Mouse (Mus musculus) adrenal gland, adult 2 months (tissue): ENCODE data around the gene Rhbdf2. TPM values are rescaled to one million over a fixed set of nuclear protein-coding genes. Genes with fewer than 3 reads are reported as not detected.
"Not testable (repeated sequence)": the region's sequence is repeated elsewhere in the genome, so short reads cannot be mapped to it uniquely, and the experiment has no call there.

Experiments
- DNase-seq: peaks from one replicate; pipeline ENCODE4 v3.0.0; 2021
- polyA plus RNA-seq: library from polyadenylated mRNA; depleted of rRNA; stranded (reverse); fragments of >200 nt; gene quantifications from 2 replicates; pipeline ENCODE4 v1.2.3, GENCODE M21; 2012
- total RNA-seq, 2 experiments: library from RNA; stranded (reverse); gene quantifications; 2 replicates each; pipeline ENCODE4 v1.2.3; 2021

The Rhbdf2 gene
- total and polyA plus RNA-seq, 3 experiments = 8.2 to 56.8 (median 22.7) TPM

DNA sequence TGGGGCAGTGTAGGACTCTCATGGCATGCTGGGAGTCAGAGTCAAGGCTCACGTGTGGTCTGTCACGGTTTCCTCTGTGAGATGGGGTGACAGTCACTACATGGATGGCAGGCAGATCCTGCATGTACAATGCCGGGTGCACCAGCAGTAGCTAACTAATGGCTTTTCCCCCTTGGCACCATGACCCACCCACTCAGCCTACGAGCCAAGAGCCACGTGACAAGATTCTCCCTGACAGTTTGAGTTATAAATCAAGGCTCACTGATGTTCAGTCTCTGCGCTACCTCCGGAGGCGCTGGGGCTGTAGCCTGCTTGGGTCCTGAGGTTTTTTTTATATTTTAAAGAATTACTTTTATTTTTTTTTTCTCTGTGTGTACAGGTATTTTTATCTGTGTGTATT, 7.3 kb downstream of the Rhbdf2 start:
- no peak for DNase-seq

DNA sequence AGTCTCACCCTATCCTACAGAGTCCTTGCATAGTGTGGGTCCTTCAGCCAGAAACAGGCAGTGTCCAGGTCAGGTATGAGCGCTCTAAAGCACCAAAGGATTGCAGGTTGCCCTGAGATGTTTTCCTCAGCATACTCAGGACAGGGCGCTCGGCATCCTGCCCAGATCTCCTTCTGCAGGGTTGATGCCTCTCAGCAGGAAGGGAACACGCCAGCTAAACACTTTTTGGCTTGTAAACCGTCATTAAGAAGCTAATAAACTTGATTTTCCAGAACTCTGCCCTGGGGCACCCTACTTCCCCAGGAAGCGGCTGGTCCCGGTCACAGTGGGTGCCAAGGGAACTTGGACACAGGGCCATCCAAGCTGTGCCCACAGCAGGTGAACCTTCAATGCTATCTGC, 7.7 kb downstream of the Rhbdf2 start:
- no peak for DNase-seq

DNA sequence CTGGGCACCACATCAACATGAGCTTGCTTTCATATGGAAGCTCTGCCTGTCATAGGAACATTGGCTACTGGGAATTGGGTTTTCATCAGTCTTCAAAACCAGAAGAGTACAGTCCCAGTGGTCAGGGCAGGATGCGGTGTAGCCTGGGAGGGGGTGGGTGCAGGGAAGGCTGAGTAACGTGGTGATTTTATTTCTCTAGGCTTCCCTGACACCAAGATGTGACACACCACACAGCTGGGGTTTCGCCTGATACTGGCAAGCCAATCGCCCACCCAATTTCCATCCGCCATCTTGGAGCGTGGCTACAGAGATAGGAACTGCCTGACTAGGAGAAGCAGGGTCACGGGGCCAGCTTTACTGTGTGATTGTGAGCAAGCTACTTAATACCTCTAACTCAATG, 8.2 kb downstream of the Rhbdf2 start:
- no peak for DNase-seq

DNA sequence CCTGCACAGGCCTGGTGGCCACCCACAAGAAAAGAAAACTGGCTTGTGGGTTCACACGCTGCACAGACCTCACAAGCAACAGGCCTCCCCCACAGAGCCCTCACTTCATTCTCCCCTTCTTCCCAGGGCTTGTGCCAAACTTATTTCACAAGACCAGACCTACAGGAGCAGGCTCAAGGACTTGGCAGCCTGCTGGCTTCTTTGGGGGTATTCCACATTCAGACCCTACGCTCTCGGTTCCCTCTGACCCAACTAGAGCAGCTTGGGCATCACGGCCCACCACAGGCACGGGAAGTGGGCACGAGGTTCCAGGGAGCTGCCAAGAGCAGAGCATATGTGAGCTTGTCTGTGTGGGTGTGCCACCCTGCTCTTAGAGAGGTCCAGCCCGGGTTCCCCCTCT, 9.2 kb downstream of the Rhbdf2 start:
- DNase-seq = peak; percentile 57

DNA sequence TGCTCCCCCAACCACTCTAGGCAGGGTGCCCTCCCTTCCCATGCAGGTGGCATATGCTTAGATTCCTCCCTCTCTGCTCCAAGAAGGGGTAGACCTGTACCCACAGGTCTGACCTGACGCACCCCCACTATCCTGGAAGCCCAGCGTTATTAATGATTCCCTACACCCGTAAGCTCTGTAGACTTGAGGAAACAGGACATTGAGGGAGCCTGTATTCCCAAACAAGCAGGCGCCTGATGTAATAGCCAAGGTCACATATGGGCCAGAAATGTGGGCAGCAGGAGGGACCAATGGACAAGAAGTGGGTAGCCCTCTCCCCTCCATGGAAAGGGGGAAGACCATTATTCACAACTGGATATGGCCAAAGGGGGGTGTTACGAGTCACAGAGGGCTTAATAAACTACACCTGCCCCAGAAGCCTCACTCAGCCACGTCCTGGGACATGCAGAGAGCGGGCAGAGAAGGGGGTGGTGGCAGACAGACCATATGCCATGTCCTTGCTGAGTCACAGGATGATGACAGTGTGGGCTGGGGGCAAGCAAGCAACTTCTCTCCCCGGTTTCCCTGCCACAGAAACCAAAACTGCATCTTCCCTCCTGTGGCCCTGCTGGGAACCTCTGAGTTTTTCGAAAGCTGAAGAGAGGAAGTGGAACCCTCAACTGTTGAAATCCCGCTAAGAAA, 10.2 kb downstream of the Rhbdf2 start:
- peak; percentile 50 for DNase-seq

DNA sequence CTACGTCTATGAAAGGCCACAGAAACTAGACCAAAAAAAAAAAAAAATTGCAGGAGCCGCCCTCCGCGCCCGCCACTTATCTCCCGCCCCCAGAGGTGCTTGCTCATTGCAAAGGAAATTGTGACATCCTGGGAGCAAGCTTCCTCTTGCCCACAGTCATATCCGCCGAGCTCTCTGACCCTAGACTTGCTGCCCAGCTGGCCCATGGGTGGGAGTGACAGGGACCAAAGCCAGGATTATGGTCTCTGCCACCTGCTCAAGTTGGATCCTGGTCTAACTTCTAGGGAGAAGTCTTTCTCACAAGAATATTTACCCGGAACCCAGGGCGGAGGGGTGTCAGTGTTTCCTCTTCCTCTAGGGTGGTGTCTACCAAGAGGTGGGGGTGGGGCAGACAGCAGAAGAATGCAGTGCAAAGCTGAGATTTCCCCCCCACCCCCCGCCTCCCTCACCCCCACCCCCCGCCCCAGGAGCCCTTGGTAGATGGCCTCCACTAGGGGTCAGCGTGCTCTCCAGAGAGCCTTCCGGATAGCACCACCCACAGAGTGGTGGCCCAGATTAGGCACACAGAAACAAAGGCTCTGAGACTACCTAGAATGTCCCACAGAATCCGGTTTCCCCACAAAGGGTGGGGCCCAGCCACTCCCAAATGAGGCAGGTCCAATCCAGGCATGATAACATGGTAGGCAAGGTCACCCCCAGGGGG, 10.9 kb downstream of the Rhbdf2 start:
- DNase-seq = peak; percentile 62

DNA sequence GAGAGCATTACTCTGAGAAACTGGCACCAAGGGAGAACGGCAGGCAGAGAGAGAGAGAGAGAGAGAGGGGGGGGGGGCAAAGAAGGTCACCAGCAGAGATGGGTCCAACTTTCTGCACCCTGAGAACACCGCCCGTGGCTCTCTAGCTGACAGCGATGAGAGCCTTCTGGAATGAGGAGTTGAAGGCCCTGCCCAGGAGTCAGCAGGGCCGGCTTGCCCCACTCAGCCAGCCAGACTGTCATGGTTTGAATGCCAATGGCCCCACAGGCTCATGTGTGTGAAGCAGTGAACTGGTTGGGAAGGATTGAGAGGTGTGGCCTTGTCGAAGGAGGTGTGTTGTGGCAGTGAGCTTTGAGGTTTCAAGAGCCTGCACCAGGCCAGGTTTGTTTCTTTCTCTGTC, 13.6 kb downstream of the Rhbdf2 start:
- DNase-seq = no peak

DNA sequence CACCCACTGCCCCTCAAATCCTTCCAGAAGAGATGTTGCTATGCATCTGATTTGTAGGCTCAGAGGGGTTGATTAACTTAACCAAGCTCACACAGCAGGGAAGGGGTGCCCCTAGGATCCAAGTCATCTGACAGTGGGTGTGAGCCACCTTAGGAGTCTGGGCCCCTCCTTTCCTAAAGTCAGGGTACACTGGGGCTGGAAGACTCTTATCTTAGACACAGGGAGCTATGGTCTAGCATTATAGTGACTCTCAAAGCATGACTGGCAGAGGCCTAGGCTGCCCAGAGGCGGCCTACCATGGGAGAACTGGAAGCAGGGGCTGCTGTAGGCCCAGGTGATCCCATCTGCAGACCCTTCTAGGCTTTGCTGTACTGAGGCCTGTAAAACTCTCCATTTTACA, 14.3 kb downstream of the Rhbdf2 start:
- DNase-seq = no peak

DNA sequence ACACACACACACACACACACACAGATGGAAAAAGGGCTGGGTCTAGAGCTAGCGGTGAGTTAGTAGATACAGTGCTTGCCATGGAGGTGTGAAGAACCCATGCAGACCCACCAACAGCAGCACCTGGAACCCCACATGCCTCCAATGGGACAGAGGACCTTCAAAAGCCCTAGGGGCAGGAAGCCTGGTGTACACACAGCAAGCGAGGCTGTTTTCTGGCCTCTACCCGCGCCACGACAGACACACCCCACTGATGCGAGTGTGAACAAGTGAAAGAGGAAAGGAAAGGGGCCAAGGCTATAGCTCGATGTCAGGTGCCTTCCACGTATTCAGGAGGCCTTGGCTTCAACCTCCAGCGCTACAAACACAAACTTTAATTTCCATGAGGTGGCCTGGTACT, 14.9 kb downstream of the Rhbdf2 start:
- DNase-seq = no peak

DNA sequence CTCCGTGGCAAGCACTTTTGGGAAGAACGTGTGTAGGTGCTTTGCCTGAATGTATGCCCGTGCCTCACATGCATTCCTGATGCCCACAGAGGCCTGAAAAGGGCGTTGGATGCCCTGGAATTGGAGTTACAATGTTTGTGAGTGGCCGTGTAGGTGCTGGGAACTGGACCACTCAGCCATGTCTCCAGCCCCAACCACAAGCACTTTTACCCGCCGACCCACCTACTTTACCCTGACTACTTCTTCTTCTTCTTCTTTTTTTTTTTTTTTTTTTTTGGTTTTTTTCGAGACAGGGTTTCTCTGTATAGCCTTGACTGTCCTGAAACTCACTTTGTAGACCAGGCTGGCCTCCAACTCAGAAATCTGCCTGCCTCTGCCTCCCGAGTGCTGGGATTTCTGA, 15.7 kb downstream of the Rhbdf2 start:
- DNase-seq = not testable (repeated sequence)

DNA sequence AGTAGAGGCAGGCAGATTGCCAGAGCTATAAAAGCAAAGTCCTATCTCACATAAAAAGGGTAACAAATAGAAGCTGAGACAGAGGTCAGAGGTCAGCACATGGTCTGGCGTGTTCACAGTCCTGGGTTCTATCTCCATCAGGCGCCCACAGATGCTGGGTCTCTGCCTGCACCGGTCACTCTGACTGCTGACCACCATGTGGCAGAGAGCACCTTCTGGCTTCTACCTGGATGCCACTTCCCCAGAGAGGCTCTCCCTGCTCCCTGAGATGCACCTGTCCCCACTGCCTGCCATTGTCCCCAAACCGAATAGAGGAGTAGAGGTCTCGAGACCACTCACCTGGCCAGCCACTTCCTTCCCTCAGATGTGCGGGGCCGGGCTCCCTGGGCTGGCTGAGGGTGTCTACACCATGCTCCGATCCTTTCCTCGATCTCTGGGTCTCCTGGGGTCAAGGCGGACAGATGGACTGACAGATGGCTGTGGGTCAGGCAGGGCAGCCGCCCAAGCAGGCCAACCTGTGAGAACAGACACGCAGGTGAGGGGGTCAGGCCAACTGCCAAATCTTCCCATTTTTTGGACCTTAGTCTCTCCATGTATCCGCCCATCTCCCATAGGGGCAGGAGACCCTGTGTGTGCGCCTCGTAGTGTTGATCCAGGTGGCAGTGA, 16.7 kb downstream of the Rhbdf2 start:
- DNase-seq = no peak

DNA sequence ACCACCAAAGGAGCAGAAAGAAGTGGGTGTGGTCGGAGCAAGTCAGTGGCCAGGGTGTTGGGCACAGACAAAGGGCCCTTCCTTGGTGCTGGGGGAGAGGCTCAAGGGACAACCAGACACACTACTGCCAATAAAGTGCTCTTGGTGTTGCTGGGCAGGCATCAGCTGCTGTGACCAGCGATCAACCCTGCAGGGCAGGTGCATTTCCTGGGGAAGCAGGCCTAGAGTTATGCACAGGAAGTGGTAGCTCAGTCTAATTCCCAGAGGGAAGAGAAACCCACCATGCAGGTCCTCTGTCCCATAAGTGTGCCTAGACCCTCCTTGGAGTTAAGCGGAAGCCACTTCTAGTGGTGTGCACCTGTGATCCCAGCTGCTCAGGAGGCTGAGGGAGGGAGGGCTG, 19.1 kb downstream of the Rhbdf2 start:
- DNase-seq = no peak

DNA sequence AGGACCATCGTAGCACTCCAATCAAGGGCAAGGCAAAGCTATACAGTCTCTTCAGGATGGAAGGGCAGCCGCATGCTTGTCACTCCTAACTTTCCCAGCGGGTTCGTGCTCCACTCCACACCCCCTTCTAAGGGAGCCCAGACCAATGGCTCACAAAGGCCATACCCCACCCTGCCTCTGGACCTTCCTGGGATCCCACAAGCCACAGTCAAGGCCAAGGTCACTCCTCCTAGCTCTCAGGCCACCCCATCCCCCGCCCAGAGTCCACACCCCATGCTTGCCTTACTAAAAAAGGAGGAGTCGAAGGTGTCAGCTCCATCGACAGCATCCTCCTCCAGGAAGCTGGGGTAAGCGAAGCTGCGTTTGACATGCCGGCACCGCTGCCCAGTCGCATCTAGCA, 22.7 kb downstream of the Rhbdf2 start:
- peak; percentile 43 for DNase-seq

DNA sequence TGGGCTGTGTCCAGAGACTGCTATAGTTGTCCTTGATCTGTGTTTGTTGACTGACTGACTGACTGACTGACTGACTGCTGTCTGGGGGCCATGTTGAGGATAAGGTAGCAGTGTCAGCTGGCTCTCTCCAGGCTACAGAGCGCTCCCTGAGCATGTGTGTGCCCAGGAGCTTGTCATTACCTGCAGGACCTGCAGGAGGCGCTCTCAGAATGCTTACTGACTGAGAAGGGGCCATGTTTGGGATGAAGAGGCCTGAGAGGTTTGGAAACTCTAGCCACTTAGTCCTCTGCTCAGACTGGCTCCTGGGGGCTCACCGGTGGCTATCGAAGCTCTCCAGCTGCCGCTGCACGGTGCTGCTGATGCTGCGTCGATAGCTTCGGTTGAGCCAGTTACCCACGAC, 23.5 kb downstream of the Rhbdf2 start:
- DNase-seq = no peak

DNA sequence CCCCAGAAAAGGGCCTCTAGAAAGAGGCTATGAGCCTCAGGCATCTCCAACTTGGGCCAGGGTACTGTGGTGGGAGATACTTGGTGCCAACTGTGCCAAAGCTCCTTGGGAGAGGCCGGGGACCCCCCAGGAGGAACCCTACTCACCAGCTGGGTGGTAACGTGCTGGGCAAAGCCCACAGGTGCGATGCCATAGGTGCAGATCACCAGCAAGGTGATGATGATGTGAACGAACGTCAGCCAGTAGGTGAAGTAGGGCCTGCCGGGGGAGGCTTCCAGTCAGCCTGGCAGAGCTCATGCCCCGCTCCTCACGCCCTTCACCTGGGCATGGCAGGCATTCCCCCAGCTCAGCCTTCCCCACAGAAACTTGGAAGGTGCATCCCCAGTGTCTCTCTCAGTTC, 24.8 kb downstream of the Rhbdf2 start:
- DNase-seq = no peak

DNA sequence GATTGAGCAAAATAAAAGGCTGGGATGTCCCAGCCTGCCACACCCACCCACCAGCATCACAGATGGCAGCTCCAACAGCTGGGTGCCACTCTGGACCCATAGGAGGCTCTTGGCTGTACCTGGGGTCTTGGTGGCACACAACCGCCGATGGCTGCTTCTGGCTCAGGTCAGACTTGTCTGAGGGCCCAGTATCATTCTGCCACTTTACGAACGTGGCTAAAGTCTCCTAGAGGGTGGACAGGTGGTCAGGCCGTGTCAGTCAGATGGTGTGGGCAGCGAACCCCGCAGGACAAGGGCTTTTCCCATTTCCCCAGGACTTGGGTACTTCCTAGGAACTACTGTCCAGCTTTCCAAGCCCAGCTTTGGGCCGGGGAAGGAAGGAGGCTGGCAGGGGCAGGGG, 25.7 kb downstream of the Rhbdf2 start:
- no peak for DNase-seq

DNA sequence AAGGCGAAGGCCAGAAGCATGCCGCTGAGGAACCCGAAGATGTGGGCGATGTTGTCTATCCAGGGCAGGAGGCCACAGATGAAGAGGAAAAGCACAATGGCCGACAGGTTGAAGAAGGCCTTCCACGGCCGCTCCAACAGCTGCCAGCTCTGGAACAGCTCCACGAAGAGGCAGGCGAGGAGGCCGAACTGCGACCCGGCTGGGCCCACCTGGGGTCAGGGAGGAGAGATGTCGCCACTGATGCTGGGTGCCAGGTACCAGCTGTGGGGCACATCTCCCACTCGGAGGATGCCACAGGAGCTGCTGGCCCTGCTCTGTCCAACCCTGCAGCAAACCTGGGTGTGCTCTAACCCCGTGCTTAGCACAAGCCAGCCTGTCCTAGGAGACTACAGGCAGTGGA, 27.6 kb downstream of the Rhbdf2 start:
- no peak for DNase-seq

DNA sequence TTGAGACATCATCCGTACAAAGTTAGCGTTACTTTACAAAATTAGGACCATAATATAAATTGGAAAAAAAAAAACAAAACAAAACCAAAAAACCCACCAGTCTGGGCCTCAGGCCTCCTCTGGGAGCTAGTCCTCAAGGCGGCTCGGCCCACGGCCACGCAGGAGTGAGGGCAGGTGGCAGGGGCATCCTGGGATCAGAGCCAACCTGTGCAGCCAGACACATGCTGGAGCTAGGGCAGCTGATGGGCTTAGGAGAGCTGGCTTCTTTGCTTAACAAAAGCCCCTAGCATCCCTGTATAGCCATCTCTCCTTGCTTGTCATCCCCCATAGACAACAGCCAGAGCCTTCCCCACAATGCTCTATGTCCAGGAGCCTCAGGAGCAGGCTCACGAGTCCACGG, 28.6 kb downstream of the Rhbdf2 start:
- no peak for DNase-seq

DNA sequence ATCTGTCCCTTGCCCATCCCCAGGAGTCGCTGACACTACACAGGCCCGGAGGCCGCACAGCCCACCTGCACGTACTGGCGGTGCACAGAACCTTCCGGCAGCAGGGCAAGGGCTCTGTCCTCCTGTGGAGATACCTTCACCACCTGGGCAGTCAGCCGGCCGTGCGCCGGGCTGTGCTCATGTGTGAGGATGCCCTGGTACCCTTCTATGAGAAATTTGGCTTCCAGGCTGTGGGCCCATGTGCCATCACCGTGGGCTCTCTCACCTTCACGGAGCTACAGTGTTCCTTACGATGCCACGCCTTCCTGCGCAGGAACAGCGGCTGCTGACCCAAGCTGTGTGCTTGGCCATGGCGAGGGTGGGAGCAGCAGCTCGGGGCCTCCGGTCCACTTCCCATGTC, 30.1 kb downstream of the Rhbdf2 start:
- DNase-seq = no peak

DNA sequence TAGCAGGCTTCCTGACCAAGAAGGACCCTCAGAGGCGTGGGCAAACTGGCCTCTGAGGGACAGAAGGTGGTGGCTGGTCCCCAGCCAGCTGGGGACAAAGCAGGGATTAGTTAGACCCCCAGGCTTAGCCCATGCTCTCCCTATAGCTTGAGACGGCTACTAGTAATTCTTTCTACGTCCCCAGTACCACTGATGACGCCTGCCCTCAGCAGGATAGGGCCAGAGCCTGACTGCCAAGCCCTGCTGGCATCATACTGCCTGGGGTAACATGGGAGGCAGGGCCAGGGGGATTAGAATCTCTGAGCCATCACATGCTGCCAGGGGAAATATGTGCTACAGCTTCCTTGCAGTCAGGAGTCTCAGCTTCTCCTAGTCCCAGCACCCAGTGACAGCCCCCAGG, 33.5 kb downstream of the Rhbdf2 start:
- DNase-seq = no peak

DNA sequence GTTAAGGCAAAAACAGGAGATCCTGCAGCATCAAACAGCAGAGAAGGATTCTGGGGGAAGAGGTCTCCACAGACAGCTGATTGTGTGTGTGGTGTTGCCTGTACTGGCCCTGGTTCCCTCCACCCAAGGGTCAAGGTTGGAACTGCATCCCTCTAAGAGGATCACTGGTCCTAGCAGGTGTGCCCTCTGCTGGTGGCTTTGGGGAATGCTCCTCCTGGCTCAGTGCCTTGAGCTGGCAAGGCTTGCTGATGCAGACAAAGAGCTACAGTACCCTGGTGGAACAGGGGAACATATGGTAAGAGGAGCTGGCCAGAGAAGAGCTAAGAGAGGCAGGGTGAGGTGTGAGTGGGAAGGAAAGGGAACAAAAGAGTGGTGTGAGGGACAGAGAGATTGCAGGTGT, 34.4 kb downstream of the Rhbdf2 start:
- peak; percentile 92 for DNase-seq

DNA sequence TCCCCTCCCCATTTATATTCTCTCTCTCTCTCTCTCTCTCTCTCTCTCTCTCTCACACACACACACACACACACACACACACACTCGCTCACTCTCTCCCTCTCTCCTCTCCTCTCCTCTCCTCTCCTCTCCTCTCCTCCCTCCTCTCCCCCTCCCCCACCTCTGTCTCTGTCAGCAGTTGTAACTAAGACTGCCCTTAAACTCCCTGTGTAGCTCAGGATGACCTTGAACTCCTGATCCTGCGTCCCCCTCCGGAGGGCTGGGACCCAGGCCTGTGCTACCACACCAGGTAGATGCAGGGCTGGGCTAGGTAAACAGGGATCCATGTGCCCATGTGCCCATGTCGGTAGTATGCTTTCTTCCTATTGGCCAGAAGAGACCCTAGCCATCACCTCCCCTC, 35.2 kb downstream of the Rhbdf2 start:
- DNase-seq = no peak

DNA sequence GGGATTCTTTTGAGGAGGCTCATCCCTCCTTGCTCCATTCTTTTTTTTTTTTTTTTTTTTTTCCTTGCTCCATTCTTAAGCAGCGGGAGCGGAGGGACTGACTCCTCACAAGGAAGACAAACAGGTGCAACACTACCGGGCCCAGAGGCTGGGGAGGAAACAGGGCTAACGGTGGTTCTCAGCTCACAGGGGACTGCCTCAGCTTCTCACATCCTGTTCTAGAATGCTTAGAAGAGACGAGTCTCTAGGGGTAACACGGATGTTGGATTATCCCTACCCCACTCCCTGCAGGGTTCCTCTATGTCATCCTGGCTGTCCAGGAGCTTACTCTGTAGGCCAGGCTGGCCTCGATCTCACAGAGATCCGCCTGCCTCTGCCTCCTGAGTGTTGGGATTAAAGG, 37.2 kb downstream of the Rhbdf2 start:
- no peak for DNase-seq
